Mouse (Mus musculus) liver, embryonic 14 days (tissue): ENCODE results near the gene Limk2. TPM values are rescaled to one million over a fixed set of nuclear protein-coding genes. Genes with fewer than 3 reads are reported as not detected.

Experiments used
- polyA plus RNA-seq: library from polyadenylated mRNA; depleted of rRNA; stranded (reverse); fragments of >200 nt; gene quantifications from 2 replicates; pipeline ENCODE4 v1.2.3, GENCODE M21; 2012; rRNA removed

Limk2 gene
- 6.5 and 8.0 TPM in 2 replicates for polyA plus RNA-seq

GRCm38 (mm10) chr11:3408997-3409732, at the start of gene Limk2:
TSS of gene Limk2 (minus strand) at chr11:3409189.

GRCm38 (mm10) chr11:3452167-3452639, 43.2 kb upstream of the Limk2 start, which contains the start of gene Rnf185:
TSS of gene Rnf185 (minus strand) at chr11:3452363.

GRCm38 (mm10) chr11:3329891-3330451, 79.0 kb downstream of the Limk2 start, which contains the start of gene Pik3ip1:
TSS of gene Pik3ip1 (plus strand) at chr11:3330401.

Other genes starting within 250 kb of the Limk2 start
- gene Sfi1, start 215.7 kb downstream of the Limk2 start, polyA plus RNA-seq: 4.5 and 4.8 TPM in 2 replicates
- gene Eif4enif1, start 206.8 kb downstream of the Limk2 start, polyA plus RNA-seq: 33.7 and 39.7 TPM in 2 replicates
- 41.4 and 45.3 TPM in 2 replicates for gene Drg1, start 142.8 kb downstream of the Limk2 start, polyA plus RNA-seq
- gene Patz1, start 120.3 kb downstream of the Limk2 start, polyA plus RNA-seq: 15.1 and 16.6 TPM in 2 replicates
- gene Pik3ip1, start 78.8 kb downstream of the Limk2 start, polyA plus RNA-seq: 0.50 and 0.63 TPM in 2 replicates
- 5.2 and 5.4 TPM in 2 replicates for gene Rnf185, start 43.2 kb upstream of the Limk2 start, polyA plus RNA-seq
- 0.05 and 0.09 TPM in 2 replicates for gene Pla2g3, start 79.1 kb upstream of the Limk2 start, polyA plus RNA-seq
- gene Inpp5j, start 95.6 kb upstream of the Limk2 start, polyA plus RNA-seq: 0.14 and 0.22 TPM in 2 replicates
- gene Selenom, start 105.5 kb upstream of the Limk2 start, polyA plus RNA-seq: 8.2 and 9.4 TPM in 2 replicates
- 3.3 and 4.5 TPM in 2 replicates for gene Smtn, start 131.4 kb upstream of the Limk2 start, polyA plus RNA-seq
- gene Morc2a, start 240.0 kb upstream of the Limk2 start, polyA plus RNA-seq: 5.5 and 6.8 TPM in 2 replicates